Mouse (Mus musculus): ENCODE measurements at regions not wholly inside any gene's neighbourhood (a gene's known extent, or its start where the extent isn't known, plus 50 kb on each side); places are given as distances from the start of the nearest gene placed in this dataset.
A peak's percentile ranks its signal among the peaks of the same experiment; 100 is the strongest.

DNA sequence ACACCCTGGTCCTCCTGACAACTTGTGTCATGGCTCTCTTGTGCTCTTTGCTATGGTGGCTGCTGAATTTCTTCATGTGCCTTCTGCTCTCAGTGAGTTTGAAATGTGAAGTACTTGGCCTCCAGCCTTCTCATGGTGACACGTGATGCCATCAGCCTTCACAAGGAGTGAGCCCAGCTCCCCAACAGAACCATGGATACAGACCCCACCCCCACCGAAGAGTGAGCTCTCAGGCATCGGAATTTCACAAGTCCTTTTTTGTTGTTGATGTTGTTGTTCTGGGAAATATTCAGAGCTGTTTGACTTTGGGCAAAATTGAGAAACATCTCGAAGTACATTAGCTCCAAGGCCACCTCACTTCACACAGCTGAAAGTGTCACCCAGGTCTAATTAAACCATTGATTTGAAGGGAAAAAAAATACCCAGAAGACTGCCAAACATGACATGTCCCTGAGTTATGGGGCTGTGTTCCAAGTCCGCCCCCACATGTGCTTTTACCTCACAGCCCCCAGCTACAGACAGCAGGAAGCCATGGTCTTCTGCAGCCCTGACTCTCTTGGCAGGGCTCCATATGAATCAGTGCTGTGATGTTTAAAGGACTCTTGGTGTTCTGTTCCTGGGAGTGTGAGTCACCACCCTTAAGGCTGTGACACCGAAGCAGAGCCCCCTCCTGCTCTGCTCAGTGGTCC lies 205.2 kb upstream of the A230072I06Rik start:
- no peak for DNase-seq (ENCODE audit: low spot score)

DNA sequence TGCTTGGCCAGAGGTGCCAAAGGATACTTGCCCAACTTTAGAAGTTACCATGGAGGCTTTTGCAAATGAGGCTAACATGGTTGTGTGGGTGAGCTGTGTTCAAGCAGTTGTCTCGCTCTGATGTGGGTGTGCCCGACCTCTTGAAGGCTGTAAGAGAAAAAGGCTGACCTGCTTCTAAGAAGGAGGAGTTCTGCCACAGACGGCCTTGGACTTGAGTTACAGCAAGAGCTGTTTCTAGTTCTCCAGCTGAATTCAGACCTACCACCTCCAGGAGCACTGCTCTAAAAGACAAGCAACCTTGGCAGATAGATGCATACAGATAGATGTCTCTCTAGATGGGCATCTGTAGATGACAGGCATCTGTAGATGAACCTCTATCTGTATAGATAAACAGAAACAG lies 202.7 kb upstream of the A230072I06Rik start:
- DNase-seq (ENCODE audit: low spot score), result no peak

DNA sequence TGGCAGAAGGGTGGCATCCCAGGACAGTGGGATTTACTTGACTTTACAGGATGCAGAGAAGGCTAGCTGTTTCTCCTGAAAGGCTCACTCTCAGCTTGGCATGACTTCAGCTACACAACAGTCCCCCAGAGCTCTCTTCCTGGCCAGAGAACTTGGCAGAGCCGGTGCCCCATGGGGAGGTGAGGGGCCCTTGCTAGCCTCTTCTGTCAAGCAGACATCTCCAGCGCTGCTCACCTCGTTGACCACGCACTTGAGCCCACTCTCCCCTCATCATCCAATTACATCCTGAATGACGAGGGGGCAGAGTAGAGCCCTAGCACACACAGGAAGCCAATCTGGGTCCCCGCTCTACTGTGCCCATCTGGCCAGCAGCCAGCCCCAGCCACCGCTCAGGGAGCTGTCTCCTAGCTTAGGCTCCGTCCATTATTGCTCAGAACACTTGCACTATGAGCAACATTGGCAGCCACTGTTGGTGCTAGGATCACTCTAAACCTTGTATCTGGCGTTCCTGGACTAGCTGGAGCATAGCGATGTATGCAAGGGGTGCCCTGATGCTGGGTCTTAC lies 201.7 kb upstream of the A230072I06Rik start:
- DNase-seq (ENCODE audit: low spot score), result no peak

DNA sequence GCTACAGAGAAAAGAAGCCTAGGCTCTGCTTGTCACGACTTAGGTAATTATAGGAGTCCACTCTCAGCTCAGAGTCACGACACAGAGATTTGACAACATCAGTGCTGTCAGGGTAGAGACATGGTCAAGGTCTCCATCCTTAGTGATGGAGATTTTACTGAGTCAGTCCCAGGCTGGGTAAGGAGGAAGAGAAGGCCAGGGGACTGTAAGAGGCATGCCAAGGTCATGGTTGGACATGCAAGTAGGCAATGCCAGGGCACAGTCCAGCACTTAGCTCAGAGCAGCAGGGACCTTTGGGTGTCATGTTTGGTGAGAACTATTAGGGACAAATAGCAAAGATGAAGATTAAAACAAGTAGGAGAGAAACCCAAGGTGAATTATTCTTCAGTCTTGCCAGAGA lies 200.7 kb upstream of the A230072I06Rik start:
- DNase-seq (ENCODE audit: low spot score), result no peak

DNA sequence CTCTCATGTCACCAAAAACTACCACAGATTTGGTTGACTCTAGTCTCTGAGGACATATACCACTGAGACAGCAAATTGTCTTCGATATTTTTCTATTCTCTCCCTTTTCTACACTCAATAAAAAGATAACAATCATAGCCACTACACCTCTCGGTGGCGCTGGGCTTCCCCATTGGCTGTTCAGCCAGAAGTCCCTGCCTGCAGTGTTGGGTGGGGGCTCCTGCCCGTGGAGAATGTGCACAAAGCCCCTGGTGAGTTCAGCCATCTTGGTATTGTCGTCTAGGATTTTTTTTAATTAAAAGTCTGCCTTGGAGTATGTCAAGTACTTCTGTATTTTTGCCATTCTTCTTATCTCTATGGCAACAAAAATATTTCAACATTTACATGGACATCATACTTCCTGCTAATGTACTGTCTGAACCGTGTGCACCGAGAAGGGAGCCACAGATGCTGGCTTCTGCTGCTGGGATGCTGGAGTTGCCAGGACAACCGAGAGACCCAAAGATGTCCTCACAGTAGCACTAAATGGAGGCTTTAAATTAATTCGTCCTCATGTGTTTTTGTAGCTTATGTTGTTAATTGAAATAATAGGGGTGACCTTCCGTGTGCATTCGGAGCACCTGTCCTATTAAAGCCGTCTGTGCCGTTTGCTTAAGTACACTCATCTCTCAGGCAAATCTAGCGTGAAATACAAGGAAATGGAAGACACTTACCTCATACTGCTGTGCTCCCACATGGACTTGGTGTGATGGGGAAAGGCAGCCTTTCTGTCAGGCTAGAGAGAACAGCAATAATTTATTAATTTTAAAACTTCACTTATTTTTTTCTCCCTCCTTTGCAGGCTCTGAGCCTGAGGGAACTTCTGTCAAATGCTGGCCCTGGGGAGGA lies 199.7 kb upstream of the A230072I06Rik start:
- DNase-seq (ENCODE audit: low spot score), result no peak

DNA sequence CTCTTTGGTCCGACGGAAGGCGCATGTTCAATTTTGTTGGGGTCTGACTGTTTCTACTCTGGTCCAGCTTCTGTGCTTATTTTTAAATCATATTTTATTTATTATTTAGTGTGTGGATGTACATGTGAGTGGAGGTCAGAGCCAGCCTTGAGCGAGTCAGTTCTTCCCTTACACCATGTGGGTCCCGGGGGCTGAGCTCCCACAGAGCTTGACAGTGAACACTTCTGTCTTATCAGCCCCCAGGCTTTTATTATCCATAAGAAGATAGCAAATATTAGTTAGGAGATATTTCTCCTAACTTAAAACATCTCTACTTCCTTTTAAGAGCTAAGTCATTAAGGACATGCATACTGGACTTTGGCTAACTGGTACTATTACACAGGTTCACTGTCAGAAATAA lies 197.1 kb upstream of the A230072I06Rik start:
- DNase-seq (ENCODE audit: low spot score), result no peak

DNA sequence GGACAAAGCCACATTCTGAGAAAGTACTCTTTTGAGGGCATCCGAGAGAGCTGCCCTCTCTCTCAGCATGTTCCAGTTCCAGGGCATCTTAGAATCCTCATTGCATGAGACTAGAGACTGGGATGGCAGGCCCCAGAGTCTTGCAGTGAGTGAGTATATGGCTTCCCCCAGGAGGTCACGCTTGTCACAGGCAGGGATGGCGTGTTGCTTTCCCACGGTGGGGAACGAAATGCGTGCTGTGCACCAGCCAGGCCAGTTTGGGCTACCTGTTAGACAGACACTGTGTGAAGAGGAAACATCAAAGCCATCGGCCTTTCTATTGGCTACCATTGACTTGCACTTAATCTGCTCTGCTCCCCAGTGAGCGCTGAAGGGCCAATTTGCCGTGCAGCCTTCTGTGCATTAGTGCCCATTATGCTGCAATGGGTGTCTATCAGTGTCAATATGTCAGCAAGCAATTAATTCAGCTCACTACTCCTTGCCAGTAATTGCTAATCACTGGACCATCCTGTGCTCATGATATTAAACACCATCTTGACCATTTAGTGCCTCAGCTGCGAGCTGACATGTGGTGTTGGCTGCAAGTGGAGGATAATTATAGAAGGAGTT lies 191.3 kb upstream of the A230072I06Rik start:
- no peak for DNase-seq (ENCODE audit: low spot score)

DNA sequence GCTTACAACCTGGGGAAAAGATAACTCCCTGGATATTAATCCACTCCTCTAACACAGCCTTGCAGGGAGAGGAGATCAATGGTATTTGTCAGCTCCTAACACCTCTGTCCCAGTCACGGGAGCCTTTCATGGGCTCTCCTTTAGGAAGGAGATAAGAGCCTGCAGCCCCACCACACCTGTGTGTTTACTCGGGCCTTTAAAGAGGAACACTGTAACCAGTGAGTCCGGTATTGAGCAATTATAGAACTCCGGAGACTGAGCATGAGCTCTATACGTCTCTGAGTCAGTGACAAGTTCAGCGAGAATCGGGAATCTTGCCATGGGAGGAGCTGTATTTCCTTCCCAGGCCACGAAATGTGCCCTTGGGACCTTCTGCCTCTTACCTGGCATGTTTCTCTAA lies 178.5 kb upstream of the A230072I06Rik start:
- DNase-seq (ENCODE audit: low spot score), result no peak

DNA sequence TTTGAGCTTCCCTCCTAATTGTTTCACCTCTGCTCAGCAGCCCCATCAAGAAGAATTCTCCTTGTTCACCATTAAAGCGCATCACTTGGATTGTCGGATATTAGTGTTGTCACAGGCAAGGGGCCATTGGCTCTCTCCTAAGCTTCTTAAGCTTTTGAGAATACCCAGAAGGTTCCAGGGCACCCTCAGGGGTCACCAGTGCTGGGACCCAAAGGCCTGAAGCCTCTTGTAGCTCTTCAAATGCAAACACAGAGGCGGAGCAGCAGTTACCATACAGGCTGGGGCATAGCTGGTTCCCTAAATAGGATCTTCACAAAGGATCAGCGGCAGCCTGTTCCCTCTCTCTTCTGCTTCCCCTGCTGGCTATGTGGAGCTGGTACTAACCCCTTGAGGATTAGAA lies 175.3 kb upstream of the A230072I06Rik start:
- DNase-seq (ENCODE audit: low spot score), result no peak

DNA sequence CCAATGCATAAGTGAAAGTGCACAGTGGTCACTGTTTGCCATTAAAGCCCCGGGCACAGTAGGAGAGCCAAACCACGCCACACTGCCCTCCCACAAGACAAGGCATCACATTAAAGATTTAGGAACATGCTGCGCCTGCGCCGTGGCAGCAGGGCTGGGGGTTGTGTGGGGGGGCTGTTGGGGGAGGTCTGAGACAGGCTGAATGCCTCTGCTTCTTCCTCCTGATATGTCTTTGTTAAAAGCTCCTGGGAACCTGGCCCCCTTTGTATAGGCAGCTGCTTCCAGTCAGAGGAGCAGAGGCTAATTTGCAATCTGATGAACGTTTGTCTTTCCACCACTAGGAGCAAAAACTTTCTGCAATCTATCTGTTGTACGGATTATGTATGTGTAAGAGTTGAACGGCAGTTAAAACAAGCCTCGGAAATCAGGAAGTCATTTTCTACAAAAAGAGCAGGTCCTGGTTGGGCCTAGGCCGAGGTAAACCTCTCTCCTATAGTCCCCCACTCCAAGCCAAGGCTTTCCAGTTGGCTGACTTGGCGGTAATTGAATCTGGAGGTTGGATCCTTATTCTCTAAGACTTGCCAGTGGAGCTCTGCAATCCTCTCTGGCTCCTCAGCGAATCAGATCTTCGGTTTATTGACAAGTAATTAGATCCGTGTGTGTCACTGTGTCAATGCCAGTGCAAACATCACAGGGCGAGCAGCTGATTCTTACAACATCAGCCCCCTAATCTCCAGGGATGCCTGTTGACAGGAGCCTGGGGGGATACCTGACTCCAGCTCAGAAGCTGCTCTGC lies 173.3 kb upstream of the A230072I06Rik start:
- DNase-seq (ENCODE audit: low spot score), result peak; percentile 60

DNA sequence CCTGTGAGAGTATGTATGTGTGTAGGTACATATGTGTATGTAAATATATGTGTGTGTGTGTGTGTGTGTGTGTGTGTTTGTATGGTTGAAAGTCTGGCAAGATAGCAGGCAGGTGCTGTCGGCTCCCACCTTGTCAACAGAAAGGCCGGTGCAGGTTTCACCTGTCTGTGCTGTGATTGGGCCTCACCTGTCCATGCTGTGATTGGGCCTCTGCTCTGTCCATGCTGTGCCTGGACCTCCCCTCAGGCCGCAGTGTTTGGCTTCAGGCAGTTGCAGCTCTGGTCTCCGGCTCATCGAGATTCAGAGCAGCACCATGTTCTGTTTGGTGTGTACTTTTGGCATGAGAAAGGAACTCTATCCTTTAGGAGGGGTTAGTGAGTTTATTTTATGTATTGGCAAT lies 170.0 kb upstream of the A230072I06Rik start:
- DNase-seq (ENCODE audit: low spot score), result no peak

DNA sequence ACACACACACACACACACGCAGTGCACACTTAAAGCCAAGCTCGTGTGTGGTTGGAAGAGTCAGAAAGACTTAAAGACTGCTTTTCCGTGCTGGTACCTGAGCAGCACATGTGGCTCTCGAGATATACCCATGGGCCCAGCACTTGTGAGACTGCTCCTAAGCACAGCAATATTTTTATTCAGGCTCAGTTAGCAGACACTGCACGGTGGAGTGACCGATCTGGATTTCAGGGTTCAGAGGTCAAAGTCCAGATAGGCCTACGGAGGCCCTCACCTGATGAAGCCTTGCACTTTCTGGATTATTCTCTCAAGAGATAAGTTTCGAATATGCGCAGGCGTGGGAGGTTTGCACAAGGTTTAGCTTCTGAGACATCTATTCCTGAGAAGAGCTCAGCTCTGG lies 167.0 kb upstream of the A230072I06Rik start:
- DNase-seq (ENCODE audit: low spot score), result no peak

DNA sequence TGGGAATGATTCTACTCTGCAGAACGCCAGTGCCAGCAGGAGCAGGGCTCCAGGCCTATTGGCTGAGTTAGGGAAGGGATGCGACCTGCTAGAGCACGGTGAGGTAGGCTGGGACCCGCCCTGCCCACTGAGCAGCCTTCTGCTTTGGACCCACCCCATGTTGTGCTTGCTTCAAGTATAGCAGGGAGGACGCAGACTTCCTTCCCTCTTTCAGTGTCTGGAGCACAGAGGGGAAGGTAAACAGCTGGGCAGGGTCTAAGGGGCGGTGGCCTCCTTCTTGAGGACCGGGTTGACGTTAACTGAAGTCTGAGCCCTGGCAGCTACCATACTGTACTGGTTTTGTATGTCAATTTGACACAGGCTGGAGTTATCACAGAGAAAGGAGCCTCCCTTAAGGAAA lies 165.6 kb upstream of the A230072I06Rik start:
- DNase-seq (ENCODE audit: low spot score), result no peak

DNA sequence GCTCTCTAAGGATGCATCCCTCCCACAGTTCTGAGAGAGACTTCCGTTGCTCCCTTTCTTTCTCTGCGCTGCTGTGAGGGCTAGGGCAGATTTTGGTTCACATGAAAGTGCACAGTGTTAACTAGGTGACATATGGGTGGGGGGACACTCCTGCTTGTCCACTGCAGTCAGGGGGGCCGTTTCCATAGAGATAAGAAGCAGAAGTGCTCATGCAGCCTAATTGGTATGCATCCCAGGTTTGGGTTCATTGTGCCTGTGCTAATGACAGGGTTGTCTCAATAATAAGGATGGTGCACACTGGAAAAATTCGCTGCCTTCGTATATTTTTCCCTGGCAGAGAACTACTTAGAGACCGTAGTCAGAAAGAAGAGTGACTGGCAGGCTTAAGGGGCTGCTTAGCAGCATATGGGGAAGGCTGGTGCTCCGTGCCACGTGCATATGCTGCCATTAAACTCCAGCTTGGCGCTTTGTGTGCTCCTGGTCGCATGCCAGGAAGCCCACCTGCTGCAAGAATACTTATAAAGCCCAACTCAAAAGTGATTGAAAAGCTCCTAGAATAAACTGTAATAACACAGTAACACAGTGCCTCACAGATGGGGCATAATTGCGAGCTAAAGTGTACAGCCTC lies 152.1 kb upstream of the A230072I06Rik start:
- peak; percentile 26 for DNase-seq (ENCODE audit: low spot score)

DNA sequence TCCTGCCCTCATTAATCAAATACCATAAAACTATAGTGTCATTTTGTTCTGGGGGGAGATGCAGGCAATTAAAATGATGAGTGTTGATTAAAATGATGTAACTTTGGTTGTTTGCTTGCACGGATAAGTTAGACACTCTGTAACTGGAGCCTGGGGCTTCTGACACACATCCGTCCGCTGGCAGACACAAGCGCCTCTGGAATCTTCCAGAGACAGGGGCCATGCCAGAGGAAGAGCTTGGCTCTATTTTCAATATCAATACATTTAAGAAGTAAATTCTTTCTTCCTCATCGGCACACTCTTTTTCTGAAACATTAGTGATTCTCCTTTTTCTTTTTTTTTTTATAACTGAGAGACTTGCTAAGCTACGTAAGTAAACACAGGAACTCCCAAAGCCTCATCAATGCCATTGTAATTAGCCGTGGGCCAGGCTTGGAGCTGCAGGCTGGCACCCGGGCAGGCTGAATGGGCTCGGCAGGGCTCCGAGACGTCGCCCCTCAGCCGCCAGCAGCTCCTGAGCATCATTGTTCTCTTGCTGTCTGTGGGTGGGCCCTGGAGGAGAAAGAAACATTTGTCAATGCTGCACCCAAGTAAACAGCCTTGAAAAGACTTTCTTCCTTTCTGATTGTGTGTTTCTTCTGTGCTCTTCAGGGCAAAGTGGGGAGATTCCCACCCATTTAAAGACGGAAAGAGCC lies 151.4 kb upstream of the A230072I06Rik start:
- peak; percentile 22 for DNase-seq (ENCODE audit: low spot score)

DNA sequence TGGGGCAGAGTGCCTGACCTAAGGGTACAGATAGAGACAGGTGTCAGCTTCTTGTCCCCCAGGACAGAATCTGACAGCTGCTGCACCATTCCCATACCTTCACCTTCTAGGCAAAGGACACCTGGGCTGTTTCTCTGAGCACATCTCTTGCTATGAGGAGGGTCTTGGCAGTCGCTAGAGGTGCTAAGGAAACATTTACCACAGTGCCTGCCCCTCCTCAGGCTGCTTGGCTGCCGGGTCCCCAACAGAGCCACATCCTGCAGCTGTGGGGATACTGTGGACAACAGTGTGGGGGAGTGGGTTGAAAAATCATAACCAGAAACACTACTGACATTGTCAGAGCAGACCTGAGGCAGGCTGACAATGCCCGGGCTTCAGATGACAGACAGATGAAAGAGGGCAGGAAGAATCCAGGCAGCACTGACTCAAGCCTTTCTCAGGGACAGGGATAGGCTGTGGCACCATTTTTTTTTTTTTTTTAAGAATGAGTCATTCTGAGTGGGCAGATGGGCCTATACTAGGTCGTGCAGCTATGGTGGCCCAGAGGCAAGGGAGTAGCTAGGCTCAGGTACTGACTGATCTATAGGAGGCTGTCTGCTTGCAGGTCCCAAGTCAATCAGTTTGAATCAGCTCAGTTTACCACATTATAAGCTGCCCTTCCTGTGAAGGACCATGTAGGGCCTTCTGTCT lies 150.7 kb upstream of the A230072I06Rik start:
- no peak for DNase-seq (ENCODE audit: low spot score)

DNA sequence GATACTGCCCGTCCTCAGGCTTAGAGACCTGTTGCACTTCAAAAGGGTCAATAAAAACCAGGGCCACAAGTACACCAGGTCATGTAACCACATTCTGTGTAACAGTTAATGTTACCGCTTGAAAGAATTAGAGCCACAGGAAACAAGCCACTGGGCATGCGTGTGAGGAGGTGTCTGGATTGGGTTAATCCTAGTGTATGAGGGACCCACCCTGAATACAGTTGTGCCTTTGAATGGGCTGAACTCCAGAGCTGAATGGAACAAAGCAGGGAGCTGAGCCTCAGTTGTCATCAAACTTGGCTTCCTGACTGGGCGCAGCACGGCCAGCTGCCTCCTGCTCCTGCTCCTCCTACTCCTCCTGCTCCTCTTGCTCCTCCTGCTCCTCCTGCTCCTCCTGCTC lies 148.0 kb upstream of the A230072I06Rik start:
- DNase-seq (ENCODE audit: low spot score), result no peak

DNA sequence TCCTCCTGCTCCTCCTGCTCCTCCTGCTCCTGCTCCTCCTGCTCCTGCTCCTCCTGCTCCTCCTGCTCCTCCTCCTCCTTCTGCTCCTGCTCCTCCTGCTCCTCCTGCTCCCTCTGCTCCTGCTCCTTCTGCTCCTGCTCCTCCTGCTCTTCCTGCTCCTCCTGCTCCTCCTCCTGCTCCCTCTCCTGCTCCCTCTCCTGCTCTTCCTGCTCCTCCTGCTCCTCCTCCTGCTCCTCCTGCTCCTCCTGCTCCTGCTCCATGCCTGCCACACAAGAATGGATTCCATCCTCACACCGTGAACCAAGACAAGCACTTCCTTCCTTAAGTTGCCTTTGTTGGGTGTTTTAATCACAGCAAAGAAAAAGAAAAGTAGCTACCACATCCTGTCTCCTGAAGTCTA lies 144.4 kb upstream of the A230072I06Rik start:
- DNase-seq (ENCODE audit: low spot score), result no peak

DNA sequence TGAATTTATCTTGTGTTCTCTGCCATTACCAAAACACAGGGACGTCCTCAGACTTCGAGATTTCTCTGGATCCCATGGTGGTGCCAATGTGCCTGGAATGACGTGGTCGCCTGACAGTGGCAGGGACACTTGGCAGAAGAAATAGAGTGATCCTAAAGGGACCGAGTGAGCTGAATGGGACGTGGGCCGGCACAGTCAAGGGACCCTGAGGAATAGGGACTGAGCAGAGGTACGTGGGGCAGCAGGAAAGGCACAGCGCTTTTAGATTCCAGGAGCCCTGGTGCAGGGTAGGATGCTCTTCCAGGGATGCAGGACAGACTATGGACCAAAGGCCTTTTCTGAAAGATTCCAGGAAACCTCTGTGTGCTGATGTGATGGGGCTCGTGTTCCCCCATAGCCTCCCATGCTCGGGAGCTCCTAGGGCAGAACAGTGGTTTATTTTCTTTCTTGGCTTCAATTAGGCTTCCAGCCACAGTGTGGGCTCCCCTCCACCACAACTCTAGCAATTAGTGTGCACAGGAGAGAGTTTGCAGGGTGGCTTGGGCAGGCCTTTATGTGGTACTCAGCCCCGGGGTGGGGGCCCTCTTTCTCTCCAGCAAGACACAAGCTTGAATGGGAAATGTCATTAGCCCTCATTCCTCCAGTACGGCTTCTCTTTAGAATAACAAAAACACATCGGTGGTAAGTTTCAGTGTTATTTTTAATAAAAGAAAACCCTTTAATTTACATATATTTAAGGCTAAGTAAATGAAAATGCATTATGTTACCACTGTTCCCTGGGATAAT lies 143.0 kb upstream of the A230072I06Rik start:
- DNase-seq (ENCODE audit: low spot score), result no peak

DNA sequence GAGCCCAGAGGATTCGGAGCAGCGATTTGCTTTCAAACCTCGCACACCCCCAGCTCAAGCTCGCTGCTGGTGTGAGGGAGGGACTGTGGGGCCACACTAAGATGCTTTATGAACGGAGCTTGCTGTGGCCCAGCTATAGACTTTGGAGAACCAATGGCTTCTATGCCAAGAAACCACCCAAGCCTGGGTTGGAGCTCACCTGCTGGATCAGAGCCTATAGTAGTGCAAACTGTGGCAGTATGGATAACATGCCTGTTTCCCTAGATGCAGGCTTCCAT lies 142.5 kb upstream of the A230072I06Rik start:
- DNase-seq (ENCODE audit: low spot score), result no peak

All from embryo, embryonic 10 days (tissue).